Mouse (Mus musculus): ENCODE results near the gene Slc25a25. TPM values are rescaled to one million over a fixed set of nuclear protein-coding genes. Genes with fewer than 3 reads are reported as not detected.

The Slc25a25 gene
- polyA plus RNA-seq, 1 experiment from 2014 or later, result 29.2 TPM

GRCm38 (mm10) chr2:32404663-32405062 lies 46.6 kb downstream of the Slc25a25 start:
- no peak overlapping the region for H3K27ac ChIP-seq (replicated peaks)
- peaks cover 5% of the 10 kb centered on the region for H3K4me1 ChIP-seq
- no peaks in the 10 kb centered on the region for H3K9me3 ChIP-seq (replicated peaks)
- 28% methylated on average over 2 of the region's 2 CpGs for WGBS
- no peaks in the 10 kb centered on the region for H3K27me3 ChIP-seq (ENCODE audit: low read depth, poor library complexity, severe bottlenecking)
- H3K36me3 ChIP-seq, result peaks cover 29% of the 10 kb centered on the region
- DNase-seq (ENCODE audit: low spot score), result peak; percentile 91
- H3K4me3 ChIP-seq, result no peak overlapping the region

DNA sequence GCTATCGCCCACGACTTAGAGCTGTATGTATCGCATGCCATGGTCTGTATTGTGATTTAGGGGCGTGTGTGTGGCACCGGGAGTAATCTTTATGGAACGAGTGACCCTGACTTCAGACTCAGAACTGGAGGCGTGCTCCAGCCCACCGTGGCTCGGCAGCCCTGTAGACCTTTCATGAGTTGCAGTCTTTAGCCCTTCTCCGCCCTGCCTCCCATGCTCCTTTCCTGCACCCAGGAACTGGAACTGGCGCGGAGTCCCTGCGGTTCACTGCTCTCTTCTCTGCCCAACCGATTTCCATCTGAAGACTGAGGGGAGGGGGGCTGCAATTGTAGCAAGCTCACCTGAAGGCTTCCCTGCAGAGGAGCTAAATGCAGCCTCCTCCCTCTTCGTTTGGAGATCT lies 54.5 kb downstream of the Slc25a25 start:
- peaks cover 29% of the 10 kb centered on the region for H3K4me1 ChIP-seq
- H3K27me3 ChIP-seq (ENCODE audit: low read depth, poor library complexity, severe bottlenecking), result no peaks in the 10 kb centered on the region
- under 1% methylated on average over 15 of the region's 15 CpGs for WGBS
- H3K9me3 ChIP-seq (replicated peaks), result no peaks in the 10 kb centered on the region
- peak overlapping the region; percentile 85 for H3K27ac ChIP-seq (replicated peaks)
- H3K36me3 ChIP-seq, result peaks cover 28% of the 10 kb centered on the region
- DNase-seq (ENCODE audit: low spot score), result no peak
- peak overlapping the region; percentile 73 for H3K4me3 ChIP-seq

GRCm38 (mm10) chr2:32395946-32396621 lies 55.2 kb downstream of the Slc25a25 start:
- Histone ChIP-seq H3K36me3 (peaks cover 22% of the 10 kb centered on the region), H3K4me3 (peak overlapping the region; percentile 73), H3K27me3 (ENCODE audit: low read depth, poor library complexity, severe bottlenecking) (no peaks in the 10 kb centered on the region), H3K9me3 (replicated peaks) (no peaks in the 10 kb centered on the region), H3K4me1 (peaks cover 29% of the 10 kb centered on the region), H3K27ac (replicated peaks) (peak overlapping the region; percentile 85)
- WGBS, result under 1% methylated on average over 59 of the region's 59 CpGs
- DNase-seq (ENCODE audit: low spot score), result peak; percentile 91

GRCm38 (mm10) chr2:32395484-32395945 lies 55.7 kb downstream of the Slc25a25 start, which contains the start of gene Ptges2:
TSS of gene Ptges2 (plus strand) at chr2:32395896.
- no peaks in the 10 kb centered on the region for H3K27me3 ChIP-seq (ENCODE audit: low read depth, poor library complexity, severe bottlenecking)
- no peaks in the 10 kb centered on the region for H3K9me3 ChIP-seq (replicated peaks)
- peaks cover 29% of the 10 kb centered on the region for H3K4me1 ChIP-seq
- whole genome bisulfite sequencing, result under 1% methylated on average over 31 of the region's 31 CpGs
- peaks cover 16% of the 10 kb centered on the region for H3K36me3 ChIP-seq
- DNase-seq (ENCODE audit: low spot score), result peak; percentile 91
- H3K27ac ChIP-seq (replicated peaks), result peak within 1 kb of the TSS; percentile 85
- H3K4me3 ChIP-seq, result peak within 1 kb of the TSS; percentile 73

DNA sequence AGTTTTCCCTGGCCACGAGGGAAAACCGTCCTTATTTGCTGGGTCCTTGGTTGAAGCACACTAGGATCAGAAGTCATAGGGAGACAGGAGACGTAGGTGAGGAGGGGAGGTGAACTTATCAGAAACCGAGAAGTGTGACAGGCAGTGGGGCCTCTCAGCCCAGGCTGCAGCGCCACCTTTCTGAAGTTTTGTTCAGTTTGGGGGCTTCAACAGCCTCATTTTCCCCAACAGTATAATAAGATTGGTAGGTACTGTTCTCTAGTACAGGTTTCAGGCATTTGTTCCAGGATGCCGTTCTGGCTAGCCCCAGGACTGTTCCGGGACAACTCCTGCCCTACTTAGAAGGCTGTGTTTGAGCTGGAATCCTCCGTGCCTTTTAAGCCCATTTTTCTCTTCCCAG lies 56.3 kb downstream of the Slc25a25 start:
- Histone ChIP-seq H3K9me3 (replicated peaks) (no peaks in the 10 kb centered on the region), H3K27me3 (ENCODE audit: low read depth, poor library complexity, severe bottlenecking) (no peaks in the 10 kb centered on the region), H3K4me1 (peaks cover 29% of the 10 kb centered on the region), H3K27ac (replicated peaks) (peak overlapping the region; percentile 85), H3K4me3 (peak overlapping the region; percentile 73), H3K36me3 (peaks cover 11% of the 10 kb centered on the region)
- 7% methylated on average over 8 of the region's 8 CpGs for WGBS
- no peak for DNase-seq (ENCODE audit: low spot score)

DNA sequence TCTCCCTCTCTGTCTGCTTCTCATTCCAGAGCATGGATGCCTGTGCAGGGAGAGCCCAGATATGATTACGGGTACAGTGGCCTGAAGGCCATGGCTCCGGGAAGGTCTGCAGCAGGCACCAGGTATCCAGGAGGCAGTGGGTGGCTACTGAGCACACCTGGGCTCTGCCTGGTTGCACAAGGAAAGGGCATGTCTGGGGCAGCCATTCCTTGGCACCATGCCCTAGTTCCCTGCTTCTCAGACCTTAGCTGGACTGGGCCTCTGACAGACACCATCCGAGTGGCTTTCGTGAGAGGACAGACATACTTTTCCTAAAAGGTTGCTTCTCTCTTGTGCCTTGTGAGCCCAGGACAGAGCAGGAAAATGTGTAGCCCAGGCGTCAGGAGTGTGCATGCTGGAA lies 59.2 kb downstream of the Slc25a25 start:
- H3K27me3 ChIP-seq (ENCODE audit: low read depth, poor library complexity, severe bottlenecking), result peaks cover 6% of the 10 kb centered on the region; the same call in 1 of the 2 replicates
- peaks cover 21% of the 10 kb centered on the region for H3K4me1 ChIP-seq
- 88% methylated on average over 5 of the region's 5 CpGs for WGBS
- H3K9me3 ChIP-seq (replicated peaks), result no peaks in the 10 kb centered on the region
- H3K36me3 ChIP-seq, result no peaks in the 10 kb centered on the region
- no peak for DNase-seq (ENCODE audit: low spot score)
- H3K4me3 ChIP-seq, result no peak overlapping the region
- H3K27ac ChIP-seq (replicated peaks), result no peak overlapping the region

DNA sequence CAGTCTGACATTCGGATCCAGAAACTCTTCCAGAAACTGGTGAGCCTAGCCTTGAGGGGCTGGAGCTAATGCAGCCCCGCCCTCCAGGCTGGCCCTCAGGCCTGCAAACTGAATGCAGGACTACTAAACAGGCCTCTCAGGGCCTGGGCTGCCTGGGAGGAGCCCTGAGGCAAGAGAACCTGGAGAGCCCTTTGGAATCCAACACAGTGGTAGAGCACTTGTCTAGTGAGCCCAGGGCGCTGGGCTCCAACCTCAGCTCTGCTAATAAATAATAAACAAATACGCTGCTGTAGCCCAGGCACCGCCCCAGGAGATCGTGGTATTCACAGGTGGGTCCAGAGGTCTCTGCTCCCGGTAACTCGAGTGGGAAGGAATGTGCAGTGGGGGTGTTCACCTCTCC lies 60.4 kb downstream of the Slc25a25 start:
- H3K36me3 ChIP-seq, result no peaks in the 10 kb centered on the region
- H3K4me1 ChIP-seq, result peaks cover 10% of the 10 kb centered on the region
- no peak overlapping the region for H3K4me3 ChIP-seq
- peaks cover 6% of the 10 kb centered on the region; the same call in 1 of the 2 replicates for H3K27me3 ChIP-seq (ENCODE audit: low read depth, poor library complexity, severe bottlenecking)
- WGBS, result 76% methylated on average over 8 of the region's 8 CpGs
- H3K27ac ChIP-seq (replicated peaks), result no peak overlapping the region
- no peak for DNase-seq (ENCODE audit: low spot score)
- no peaks in the 10 kb centered on the region for H3K9me3 ChIP-seq (replicated peaks)

- no peak overlapping the region for H3K4me3 ChIP-seq
- no peak overlapping the region for H3K27ac ChIP-seq (replicated peaks)
- WGBS, result 83% methylated on average over 2 of the region's 2 CpGs
- no peak for DNase-seq (ENCODE audit: low spot score)
- H3K9me3 ChIP-seq (replicated peaks), result no peaks in the 10 kb centered on the region
- no peaks in the 10 kb centered on the region for H3K36me3 ChIP-seq
- H3K4me1 ChIP-seq, result no peaks in the 10 kb centered on the region
- peaks cover 17% of the 10 kb centered on the region for H3K27me3 ChIP-seq (ENCODE audit: low read depth, poor library complexity, severe bottlenecking)
These were observed 62.1 kb downstream of the Slc25a25 start for GRCm38 (mm10) chr2:32389157-32389556.

DNA sequence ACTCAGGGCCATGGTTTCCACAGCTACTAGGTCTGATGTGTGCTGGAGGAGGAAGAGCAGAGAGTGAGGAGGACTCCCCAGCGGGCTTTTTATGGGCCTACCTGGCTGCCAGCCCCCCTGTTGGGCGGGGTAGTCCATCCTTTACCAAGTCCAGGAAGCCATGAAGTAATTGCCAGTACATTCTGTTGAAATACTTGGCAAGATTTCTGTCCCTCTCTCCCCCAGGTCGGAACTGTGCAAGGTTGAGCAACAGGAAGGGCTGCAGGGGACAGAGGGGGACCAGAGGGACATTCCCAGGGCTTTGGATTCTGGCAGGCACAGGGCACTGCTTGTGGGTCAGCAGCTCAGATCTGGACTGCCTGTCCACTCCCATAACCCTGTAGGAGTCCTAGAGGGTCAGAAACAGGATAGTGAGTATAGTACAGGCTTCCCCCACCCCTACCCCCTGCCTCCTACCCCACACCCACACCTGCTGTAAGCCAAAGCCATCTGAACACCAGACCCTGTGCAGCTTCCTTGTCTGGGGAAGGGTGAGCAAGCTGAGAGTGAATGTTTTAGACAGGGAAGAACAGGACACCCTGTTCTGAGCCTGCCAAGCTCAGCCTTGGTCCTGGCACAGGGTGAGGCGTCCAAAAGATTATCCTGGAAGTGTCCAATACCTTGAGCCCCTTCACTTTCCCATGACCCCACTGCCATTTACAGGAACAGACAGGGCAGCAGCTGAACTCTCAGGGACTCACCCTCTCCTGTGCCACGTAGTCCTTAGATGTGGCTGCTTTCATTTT lies 63.3 kb downstream of the Slc25a25 start, which contains the start of gene Lcn2:
Gene Lcn2 (minus strand): TSS at position 547 of the 785 bp plus-strand sequence.
- peaks cover 29% of the 10 kb centered on the region for H3K27me3 ChIP-seq (ENCODE audit: low read depth, poor library complexity, severe bottlenecking)
- no peak within 1 kb of the TSS for H3K27ac ChIP-seq (replicated peaks)
- no peaks in the 10 kb centered on the region for H3K4me1 ChIP-seq
- no peak for DNase-seq (ENCODE audit: low spot score)
- H3K36me3 ChIP-seq, result no peaks in the 10 kb centered on the region
- no peak within 1 kb of the TSS for H3K4me3 ChIP-seq
- WGBS, result 78% methylated on average over 5 of the region's 5 CpGs
- H3K9me3 ChIP-seq (replicated peaks), result no peaks in the 10 kb centered on the region

- DNase-seq (ENCODE audit: low spot score), result no peak
- H3K4me1 ChIP-seq, result peaks cover 14% of the 10 kb centered on the region
- H3K9me3 ChIP-seq (replicated peaks), result no peaks in the 10 kb centered on the region
- 85% methylated on average over 2 of the region's 2 CpGs for WGBS
- H3K27ac ChIP-seq (replicated peaks), result no peak overlapping the region
- H3K36me3 ChIP-seq, result peaks cover 25% of the 10 kb centered on the region
- H3K27me3 ChIP-seq (ENCODE audit: low read depth, poor library complexity, severe bottlenecking), result peaks cover 58% of the 10 kb centered on the region
- no peak overlapping the region for H3K4me3 ChIP-seq
These were observed 68.6 kb downstream of the Slc25a25 start for GRCm38 (mm10) chr2:32382689-32383088.

GRCm38 (mm10) chr2:32381775-32382223 lies 69.4 kb downstream of the Slc25a25 start, which contains the start of gene 1110008P14Rik:
TSS of gene 1110008P14Rik (minus strand) at chr2:32381938.
- H3K27me3 ChIP-seq (ENCODE audit: low read depth, poor library complexity, severe bottlenecking), result peaks cover 56% of the 10 kb centered on the region
- H3K4me1 ChIP-seq, result peaks cover 14% of the 10 kb centered on the region
- WGBS, result under 1% methylated on average over 46 of the region's 47 CpGs
- DNase-seq (ENCODE audit: low spot score), result peak; percentile 93
- no peaks in the 10 kb centered on the region for H3K9me3 ChIP-seq (replicated peaks)
- H3K4me3 ChIP-seq, result peak within 1 kb of the TSS; percentile 71
- H3K27ac ChIP-seq (replicated peaks), result peak within 1 kb of the TSS; percentile 61
- peaks cover 34% of the 10 kb centered on the region for H3K36me3 ChIP-seq

DNA sequence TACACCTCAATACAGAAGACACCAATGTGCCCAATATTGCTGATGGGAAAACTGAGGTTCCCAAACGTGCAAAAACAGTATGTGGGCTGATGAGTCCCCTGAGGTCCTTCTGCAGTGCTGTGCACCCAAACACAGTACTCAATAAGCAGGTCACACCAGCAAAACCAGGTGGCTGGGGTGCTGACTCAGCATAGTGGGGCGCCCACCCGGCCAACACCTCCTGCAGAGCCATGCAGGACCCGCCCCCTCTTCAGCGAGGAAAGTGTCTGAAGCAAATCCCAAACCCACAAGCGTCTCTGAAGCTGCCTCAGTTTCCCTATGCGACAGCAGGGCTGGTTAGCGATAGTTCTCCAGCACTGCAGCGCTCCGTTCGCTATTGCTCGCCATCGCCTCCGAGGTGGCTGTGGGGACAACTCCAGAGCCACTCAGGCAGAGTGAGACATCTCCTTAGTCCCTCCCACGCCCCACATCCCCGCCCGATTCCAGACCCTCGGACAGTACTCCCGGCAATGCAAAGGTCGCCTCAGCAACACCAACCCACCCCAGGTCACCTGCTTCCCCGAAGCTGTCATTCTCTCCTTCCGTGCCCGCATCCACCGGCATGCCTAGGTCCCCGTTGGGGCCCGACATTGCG lies 70.0 kb downstream of the Slc25a25 start:
- Histone ChIP-seq H3K4me1 (peaks cover 14% of the 10 kb centered on the region), H3K36me3 (peaks cover 39% of the 10 kb centered on the region), H3K9me3 (replicated peaks) (no peaks in the 10 kb centered on the region), H3K27me3 (ENCODE audit: low read depth, poor library complexity, severe bottlenecking) (peaks cover 56% of the 10 kb centered on the region), H3K27ac (replicated peaks) (peak overlapping the region; percentile 61), H3K4me3 (peak overlapping the region; percentile 71)
- no peak for DNase-seq (ENCODE audit: low spot score)
- WGBS, result 1% methylated on average over 27 of the region's 27 CpGs
